Mouse (Mus musculus) lung, adult 2 months (tissue): ENCODE measurements at regions not wholly inside any gene's neighbourhood (a gene's known extent, or its start where the extent isn't known, plus 50 kb on each side); places are given as distances from the start of the nearest gene placed in this dataset.

Source experiments
- CTCF ChIP-seq: fragments of 200-500 bp; IDR thresholded peaks from 2 replicates; pipeline ENCODE4 v1.5.1; 2011; ENCODE audit warnings: mild to moderate bottlenecking, low read length, control low read depth; ENCODE audit not compliant: insufficient read depth
- POLR2A ChIP-seq: fragments of 200-500 bp; IDR thresholded peaks from 2 replicates; pipeline ENCODE4 v1.6.1; 2011; ENCODE audit warnings: low read depth, mild to moderate bottlenecking, control low read depth, low read length, borderline replicate concordance; ENCODE audit errors: extremely low read depth

DNA sequence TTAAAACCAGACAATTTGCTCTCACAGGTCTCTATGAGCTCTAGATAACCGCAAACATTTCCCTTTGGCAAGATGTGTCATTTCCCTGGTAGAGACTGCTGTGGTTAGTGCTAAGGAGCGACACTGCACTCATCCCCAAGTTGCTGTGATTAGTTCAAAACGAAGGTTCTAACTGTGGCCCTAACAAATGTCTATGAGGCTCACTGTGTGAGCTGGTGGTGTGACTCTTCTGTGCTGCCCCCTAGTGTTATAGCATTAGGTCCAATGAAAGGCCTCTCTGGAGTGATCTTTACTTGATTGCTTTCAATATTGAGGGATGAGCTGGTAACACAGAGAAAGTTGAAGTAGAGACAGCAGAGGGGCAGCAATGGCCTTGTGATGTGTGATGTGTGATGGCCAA lies 262.7 kb downstream of the Pmp22 start:
- no peak for TF ChIP-seq POLR2A
- TF ChIP-seq CTCF = no peak
